Mouse (Mus musculus): ENCODE measurements around the gene Cspg5. TPM values are rescaled to one million over a fixed set of nuclear protein-coding genes. Genes with fewer than 3 reads are reported as not detected.

The Cspg5 gene
- polyA plus RNA-seq (2015; fragmentation: Nextera tagmentation; extraction: Ambion mirVana) = 3.7 and 4.5 TPM in 2 replicates

DNA sequence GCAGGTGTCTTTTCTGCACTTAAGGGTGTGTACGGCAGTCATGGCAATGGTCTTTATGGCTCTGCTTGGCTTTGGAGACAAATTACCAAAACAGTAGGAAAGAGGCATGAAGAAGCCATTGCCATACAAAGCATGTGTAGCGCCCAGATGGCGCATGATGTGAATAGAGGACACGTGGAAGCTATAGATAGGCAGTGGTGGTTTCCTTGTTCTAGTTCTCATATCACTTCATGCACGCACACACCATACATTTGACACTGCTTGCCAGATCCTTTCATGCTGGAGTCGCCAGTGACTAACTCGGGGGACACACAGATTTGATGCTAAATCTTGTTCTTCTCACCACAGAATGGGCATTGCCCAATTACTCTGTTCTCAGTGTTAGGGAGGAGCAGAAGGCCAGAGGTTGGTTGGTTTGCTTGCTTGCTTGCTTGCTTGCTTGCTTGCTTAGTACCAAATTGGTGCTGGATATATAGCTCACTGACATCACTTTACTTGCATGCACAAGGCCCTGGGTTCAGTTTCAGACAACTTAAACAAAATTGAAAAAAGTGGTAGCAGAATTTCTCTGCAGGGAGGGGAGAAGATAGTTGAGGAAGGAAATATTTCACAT is at the start of gene Cspg5:
Gene Cspg5, plus strand, starts transcription at position 563 of the 613 bp plus-strand sequence.
- Histone ChIP-seq H3K9me3 (no peaks in the 10 kb centered on the region), H3K4me1 (peaks cover 14% of the 10 kb centered on the region), H3K27me3 (peaks cover 61% of the 10 kb centered on the region), H3K9ac (no peak within 1 kb of the TSS), H3K4me2 (replicated peaks) (peak within 1 kb of the TSS; percentile 99), H3K4me3 (peak within 1 kb of the TSS; percentile 71), H3K27ac (no peak within 1 kb of the TSS), H3K36me3 (peaks cover 32% of the 10 kb centered on the region)
- no peak for ATAC-seq (ENCODE audit: low FRiP score, low read depth)
- WGBS = 86% methylated on average over 7 of the region's 7 CpGs

DNA sequence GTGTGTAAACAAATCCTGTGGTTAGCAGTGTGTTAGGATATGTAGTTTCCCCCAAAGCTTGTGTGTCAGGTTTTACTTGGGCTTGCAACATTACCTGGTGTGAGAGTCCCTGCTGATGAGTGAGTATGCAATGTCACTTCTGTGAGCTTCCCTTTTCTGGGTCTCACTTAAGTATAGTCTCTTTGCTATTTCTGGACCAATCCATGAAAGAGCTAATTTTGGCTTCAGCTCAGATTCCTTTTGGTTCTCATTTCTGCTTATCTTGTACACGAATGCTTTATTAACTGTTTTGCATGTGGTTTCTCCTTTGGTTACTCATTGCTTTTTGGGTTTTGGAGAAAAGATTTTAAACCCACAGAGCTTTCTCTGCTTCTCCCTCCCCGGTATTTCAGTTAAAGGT is 43.7 kb upstream of the Cspg5 start:
- Histone ChIP-seq H3K4me1 (no peaks in the 10 kb centered on the region), H3K9ac (no peak overlapping the region), H3K36me3 (peaks cover 85% of the 10 kb centered on the region), H3K27me3 (no peaks in the 10 kb centered on the region), H3K27ac (no peak overlapping the region; the same call in 1 of the 2 replicates), H3K4me2 (replicated peaks) (no peak overlapping the region), H3K9me3 (no peaks in the 10 kb centered on the region), H3K4me3 (no peak overlapping the region)
- ATAC-seq (ENCODE audit: low FRiP score, low read depth) = no peak
- WGBS = 88% methylated on average over 2 of the region's 2 CpGs

DNA sequence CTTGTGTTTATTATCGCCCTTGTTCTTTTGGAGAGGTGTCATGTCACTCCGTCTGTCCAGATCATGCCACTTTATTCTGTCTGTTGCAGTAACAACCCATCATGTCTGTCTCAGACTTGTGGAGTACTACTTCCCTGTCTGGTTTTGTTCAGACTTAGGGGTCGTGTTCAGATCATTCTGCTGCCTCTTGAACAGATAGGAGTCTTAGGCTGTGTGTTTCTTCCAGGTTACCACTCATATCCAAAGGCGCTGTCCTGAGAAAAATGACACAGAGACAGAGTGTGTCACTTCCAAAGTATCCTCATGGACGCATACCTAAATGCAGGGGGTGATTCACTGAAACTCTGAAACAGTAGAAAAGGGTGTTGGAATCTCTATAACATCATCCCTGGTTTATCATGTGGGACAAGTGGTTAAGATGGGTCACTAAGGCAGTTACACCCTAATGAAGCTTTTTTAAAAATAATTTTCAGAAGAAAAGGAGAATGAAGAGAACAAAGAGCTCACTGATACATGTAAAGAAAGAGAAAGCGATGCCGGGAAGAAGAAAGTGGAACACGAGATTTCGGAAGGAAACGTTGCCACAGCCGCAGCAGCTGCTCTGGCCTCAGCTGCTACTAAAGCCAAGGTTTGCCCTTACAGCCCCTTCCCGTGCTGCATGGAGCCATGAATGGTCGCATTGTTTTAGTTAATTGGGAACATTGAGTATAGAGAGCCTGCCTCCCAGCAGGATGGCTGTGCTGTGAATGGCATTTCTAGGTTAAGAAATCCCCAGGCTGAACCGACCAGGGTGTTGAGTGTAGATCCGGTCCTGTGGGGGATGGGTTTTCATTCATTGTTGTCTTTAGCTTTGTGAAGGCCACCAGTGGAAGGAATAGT is 37.8 kb upstream of the Cspg5 start:
- Histone ChIP-seq H3K9me3 (no peaks in the 10 kb centered on the region), H3K4me3 (no peak overlapping the region), H3K27me3 (no peaks in the 10 kb centered on the region), H3K9ac (no peak overlapping the region), H3K36me3 (peaks cover 86% of the 10 kb centered on the region), H3K27ac (peak overlapping the region; percentile 72), H3K4me2 (replicated peaks) (no peak overlapping the region), H3K4me1 (peaks cover 12% of the 10 kb centered on the region)
- 62% methylated on average over 15 of the region's 15 CpGs for WGBS
- ATAC-seq (ENCODE audit: low FRiP score, low read depth) = peak; percentile 90

DNA sequence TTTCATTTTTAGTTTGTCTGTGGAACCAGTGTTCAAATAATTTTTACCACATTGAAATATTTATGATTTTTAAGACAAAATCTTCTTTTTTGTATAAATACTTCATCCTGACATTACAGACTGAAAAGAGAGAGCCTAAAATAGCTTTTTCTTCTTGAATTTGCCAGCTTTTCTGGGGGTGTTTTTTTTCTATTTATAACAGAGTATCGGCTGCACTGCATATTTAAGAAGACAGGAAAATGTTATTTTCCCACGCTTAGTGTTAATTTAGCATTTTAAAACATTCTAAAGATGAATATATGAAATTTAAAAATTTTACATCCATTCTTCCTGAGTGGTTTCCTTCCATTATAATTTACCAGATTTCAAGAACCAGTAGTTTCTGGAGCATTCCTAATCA is 37.1 kb upstream of the Cspg5 start:
- H3K4me1 ChIP-seq = peaks cover 12% of the 10 kb centered on the region
- ATAC-seq (ENCODE audit: low FRiP score, low read depth) = no peak
- peaks cover 85% of the 10 kb centered on the region for H3K36me3 ChIP-seq
- H3K4me3 ChIP-seq = no peak overlapping the region
- 80% methylated on average over 2 of the region's 2 CpGs for WGBS
- no peak overlapping the region for H3K9ac ChIP-seq
- H3K4me2 ChIP-seq (replicated peaks) = no peak overlapping the region
- H3K27ac ChIP-seq = no peak overlapping the region
- H3K27me3 ChIP-seq = no peaks in the 10 kb centered on the region
- no peaks in the 10 kb centered on the region for H3K9me3 ChIP-seq

DNA sequence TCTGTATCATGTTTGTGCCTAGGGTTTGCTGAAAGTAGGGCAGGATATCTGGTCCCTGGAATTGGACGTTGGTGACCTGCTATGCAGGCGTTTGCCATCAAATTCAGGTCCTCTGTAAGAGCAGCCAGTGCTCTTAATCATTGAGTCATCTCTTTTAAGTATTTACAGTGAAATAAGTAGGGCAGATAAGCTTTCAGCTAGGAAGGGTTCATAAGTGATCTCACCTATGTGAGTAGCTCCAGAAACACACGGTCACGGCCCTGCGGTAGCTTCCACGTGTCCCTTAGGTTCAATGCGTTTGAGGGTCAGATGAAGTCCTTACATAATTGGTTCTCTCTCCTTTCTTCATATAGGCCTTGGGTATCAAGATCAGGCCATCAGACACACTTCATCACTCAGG is 35.3 kb upstream of the Cspg5 start:
- WGBS = 78% methylated on average over 7 of the region's 7 CpGs
- ATAC-seq (ENCODE audit: low FRiP score, low read depth) = no peak

DNA sequence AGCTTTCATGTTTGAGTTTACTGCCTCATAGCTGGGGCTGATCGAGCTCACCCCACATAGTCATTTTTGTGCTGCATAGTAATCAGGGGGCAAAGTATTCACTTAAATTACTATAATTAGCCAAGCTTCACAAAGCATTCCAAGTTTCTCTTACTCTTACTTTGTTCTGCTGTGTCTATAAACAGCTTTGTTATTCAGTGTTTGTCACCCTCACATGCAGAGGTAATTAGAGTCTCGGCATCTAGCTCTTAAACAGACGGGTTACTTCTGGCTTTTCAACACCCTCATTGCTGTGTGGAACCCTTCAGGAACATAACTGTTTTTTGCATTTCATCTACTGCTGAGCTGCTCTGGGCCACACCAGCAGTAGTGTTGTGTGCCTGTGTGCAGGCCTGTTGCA is 34.6 kb upstream of the Cspg5 start:
- no peak overlapping the region for H3K4me3 ChIP-seq
- no peak overlapping the region for H3K4me2 ChIP-seq (replicated peaks)
- WGBS = 82% methylated on average over 3 of the region's 3 CpGs
- no peak overlapping the region for H3K9ac ChIP-seq
- no peak for ATAC-seq (ENCODE audit: low FRiP score, low read depth)
- H3K27ac ChIP-seq = no peak overlapping the region
- peaks cover 12% of the 10 kb centered on the region for H3K4me1 ChIP-seq
- peaks cover 79% of the 10 kb centered on the region for H3K36me3 ChIP-seq
- H3K9me3 ChIP-seq = no peaks in the 10 kb centered on the region
- H3K27me3 ChIP-seq = no peaks in the 10 kb centered on the region

More for the DNA sequence above, 35.3 kb upstream of the Cspg5 start:
- Histone ChIP-seq H3K9ac (no peak overlapping the region), H3K27me3 (no peaks in the 10 kb centered on the region), H3K9me3 (no peaks in the 10 kb centered on the region), H3K4me2 (replicated peaks) (no peak overlapping the region), H3K4me3 (no peak overlapping the region), H3K27ac (no peak overlapping the region), H3K4me1 (peaks cover 12% of the 10 kb centered on the region), H3K36me3 (peaks cover 79% of the 10 kb centered on the region)

DNA sequence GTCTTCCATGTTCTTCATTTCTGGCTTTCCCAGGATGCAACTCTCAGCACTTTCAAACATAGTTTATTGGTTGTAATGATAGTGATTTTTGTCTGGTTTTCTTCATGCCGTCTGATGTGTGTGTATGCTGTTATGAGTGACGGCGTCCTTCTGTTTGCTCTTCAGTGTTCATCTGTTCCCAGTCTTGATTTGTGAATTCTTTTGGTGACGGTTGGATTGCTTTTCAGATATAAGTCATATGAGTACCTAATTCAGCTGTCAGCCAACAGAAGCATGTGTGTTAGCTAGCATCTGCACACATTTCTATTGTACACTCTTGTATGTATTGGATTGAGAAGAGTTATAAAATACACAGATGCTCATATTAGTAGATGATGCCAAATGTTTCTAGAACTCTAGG is 19.3 kb upstream of the Cspg5 start:
- H3K27ac ChIP-seq = no peak overlapping the region
- H3K36me3 ChIP-seq = peaks cover 88% of the 10 kb centered on the region
- H3K27me3 ChIP-seq = no peaks in the 10 kb centered on the region
- H3K4me2 ChIP-seq (replicated peaks) = no peak overlapping the region
- H3K4me1 ChIP-seq = no peaks in the 10 kb centered on the region
- no peaks in the 10 kb centered on the region for H3K9me3 ChIP-seq
- WGBS = 95% methylated on average over 4 of the region's 4 CpGs
- H3K4me3 ChIP-seq = no peak overlapping the region
- H3K9ac ChIP-seq = no peak overlapping the region
- ATAC-seq (ENCODE audit: low FRiP score, low read depth) = no peak

DNA sequence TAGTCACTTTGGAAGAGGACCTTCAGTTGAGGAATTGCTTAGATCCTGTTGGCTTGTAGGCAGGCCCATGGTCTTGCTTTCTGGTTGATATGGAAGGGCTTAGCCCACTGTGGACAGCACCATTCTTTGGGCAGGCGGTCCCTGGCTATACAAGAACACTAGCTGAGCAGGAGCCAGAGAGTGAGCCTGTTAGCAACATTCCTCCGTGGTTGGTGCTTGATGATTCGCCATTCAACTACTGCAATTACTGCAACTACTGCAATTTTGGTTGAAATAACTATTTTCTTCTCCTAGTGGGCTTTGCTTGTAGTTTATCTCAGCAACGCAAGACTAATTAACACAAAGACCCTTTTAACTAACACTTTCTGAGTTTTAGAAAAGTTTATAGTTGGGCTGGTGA is 17.4 kb upstream of the Cspg5 start:
- Histone ChIP-seq H3K9me3 (no peaks in the 10 kb centered on the region), H3K4me1 (0 out of 2 replicates have a peak, but pooled peaks cover 5% of the 10 kb centered on the region), H3K4me3 (no peak overlapping the region), H3K27me3 (no peaks in the 10 kb centered on the region), H3K27ac (no peak overlapping the region), H3K36me3 (peaks cover 89% of the 10 kb centered on the region), H3K9ac (no peak overlapping the region), H3K4me2 (replicated peaks) (no peak overlapping the region)
- ATAC-seq (ENCODE audit: low FRiP score, low read depth) = no peak
- 93% methylated on average over 4 of the region's 4 CpGs for WGBS

DNA sequence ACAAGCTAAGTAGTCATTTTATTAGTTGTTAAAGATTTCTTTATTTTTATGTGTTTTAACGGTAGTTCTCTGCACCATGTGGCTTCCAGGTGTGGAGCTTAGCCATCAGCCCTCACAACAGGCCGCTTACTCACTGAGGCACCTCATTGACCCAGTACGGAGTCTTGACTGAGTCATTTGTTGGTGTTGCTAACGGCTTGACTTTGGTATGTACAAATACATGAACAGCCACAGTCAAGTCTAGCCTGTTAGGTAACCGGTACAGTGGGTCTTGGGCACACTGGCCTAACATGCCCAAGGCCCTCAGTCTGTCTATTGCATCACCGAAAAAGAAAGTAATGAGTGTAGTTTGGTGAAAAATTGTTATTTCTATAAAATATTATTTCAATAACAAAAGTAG is 14.9 kb upstream of the Cspg5 start:
- Histone ChIP-seq H3K9me3 (no peaks in the 10 kb centered on the region), H3K9ac (no peak overlapping the region), H3K27me3 (no peaks in the 10 kb centered on the region), H3K4me3 (no peak overlapping the region), H3K4me1 (0 out of 2 replicates have a peak, but pooled peaks cover 5% of the 10 kb centered on the region), H3K27ac (no peak overlapping the region), H3K36me3 (peaks cover 90% of the 10 kb centered on the region), H3K4me2 (replicated peaks) (no peak overlapping the region)
- ATAC-seq (ENCODE audit: low FRiP score, low read depth) = no peak
- 49% methylated on average over 6 of the region's 6 CpGs for WGBS

DNA sequence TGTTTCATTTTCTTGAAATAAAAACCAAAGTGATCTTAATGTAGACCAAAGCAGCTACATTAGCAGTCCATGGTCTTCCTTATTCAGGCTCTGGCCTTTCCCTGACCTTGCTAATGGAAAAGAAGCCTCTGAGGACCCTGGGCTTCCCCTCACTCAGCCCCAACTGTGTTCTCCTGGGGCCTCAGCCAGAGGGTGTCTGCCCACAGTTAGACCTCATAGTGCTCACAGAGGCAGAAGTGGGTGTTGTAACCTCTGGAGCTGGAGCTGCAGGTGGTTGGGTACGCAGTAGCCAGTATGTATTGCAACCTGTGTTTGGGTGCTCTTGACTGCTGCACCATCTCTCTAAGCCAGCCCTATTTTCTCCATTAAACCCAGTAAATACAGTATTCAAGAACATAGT is 14.5 kb upstream of the Cspg5 start:
- 0 out of 2 replicates have a peak, but pooled peaks have one; percentile 28 for ATAC-seq (ENCODE audit: low FRiP score, low read depth)
- Histone ChIP-seq H3K4me3 (no peak overlapping the region), H3K27me3 (no peaks in the 10 kb centered on the region), H3K4me2 (replicated peaks) (no peak overlapping the region), H3K27ac (no peak overlapping the region), H3K4me1 (0 out of 2 replicates have a peak, but pooled peaks cover 5% of the 10 kb centered on the region), H3K9me3 (no peaks in the 10 kb centered on the region), H3K9ac (no peak overlapping the region), H3K36me3 (peaks cover 90% of the 10 kb centered on the region)
- 100% methylated on average over 1 of the region's 1 CpGs for WGBS

DNA sequence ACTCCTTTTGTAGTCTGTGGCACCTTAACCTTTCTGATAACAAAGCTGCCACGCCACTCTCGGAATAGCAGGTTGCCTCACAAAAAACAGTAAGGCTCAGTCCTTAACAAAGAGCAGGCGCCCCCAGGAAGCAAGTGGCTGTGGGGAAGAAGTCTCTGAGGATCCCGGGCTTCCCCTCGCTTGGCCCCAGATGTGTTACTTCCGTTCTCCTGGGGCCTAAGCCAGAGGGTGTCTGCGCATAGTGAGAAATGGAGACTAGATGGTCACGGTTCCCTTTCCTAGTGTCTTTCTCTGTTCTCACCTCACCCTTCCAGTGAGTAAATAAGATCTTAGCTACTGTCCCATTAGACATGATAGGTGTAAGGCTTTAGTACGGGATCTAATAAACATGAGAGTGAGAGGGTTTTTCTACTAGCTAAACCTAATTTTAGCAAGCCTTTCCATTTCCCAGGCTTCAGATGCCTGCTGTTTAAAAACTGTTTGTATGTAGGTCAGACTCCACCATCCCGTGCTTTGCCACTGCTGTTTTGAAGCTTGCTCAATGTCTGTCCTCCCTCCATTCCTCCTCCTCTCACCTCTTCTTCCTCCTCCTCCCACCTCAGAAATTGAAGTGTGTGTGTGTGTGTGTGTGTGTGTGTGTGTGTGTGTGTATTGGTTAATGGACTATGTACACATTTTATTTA is 13.9 kb upstream of the Cspg5 start:
- no peaks in the 10 kb centered on the region for H3K9me3 ChIP-seq
- 86% methylated on average over 10 of the region's 10 CpGs for WGBS
- H3K9ac ChIP-seq = no peak overlapping the region
- H3K27ac ChIP-seq = no peak overlapping the region
- H3K4me2 ChIP-seq (replicated peaks) = no peak overlapping the region
- 0 out of 2 replicates have a peak, but pooled peaks cover 5% of the 10 kb centered on the region for H3K4me1 ChIP-seq
- no peak for ATAC-seq (ENCODE audit: low FRiP score, low read depth)
- no peak overlapping the region for H3K4me3 ChIP-seq
- H3K27me3 ChIP-seq = no peaks in the 10 kb centered on the region
- H3K36me3 ChIP-seq = peaks cover 92% of the 10 kb centered on the region

Measured in limb, embryonic 13.5 days (tissue).